Mouse (Mus musculus) Patski (cell line): ENCODE measurements around the gene Faim2. TPM values are rescaled to one million over a fixed set of nuclear protein-coding genes. Genes with fewer than 3 reads are reported as not detected.
A peak's percentile ranks its signal among the peaks of the same experiment; 100 is the strongest.

Experiments
- ATAC-seq: fragments of 100-300 bp; one replicate; pipeline ENCODE4 v1.8.0; 2021
- CTCF ChIA-PET: fragments of 350-600 bp; sonication (Branson Sonifier 250); formaldehyde crosslinking; loops from one replicate; lab custom pipeline; 2022; ENCODE audit warnings: inconsistent platforms; lab: Charles Lee
- POLR2A ChIA-PET: fragments of 350-600 bp; sonication (Branson Sonifier 250); formaldehyde crosslinking; loops from one replicate; lab custom pipeline; 2022; ENCODE audit warnings: antibody characterized with exemption, inconsistent platforms; lab: Charles Lee
- DNase-seq: peaks from one replicate; pipeline ENCODE4 v3.0.0-alpha.2; 2011; ENCODE audit warnings: low read depth, low spot score
- H3K27me3 ChIP-seq: fragments of 371-371 bp; one replicate; pipeline ENCODE4 v1.5.1; 2021
- CTCF ChIP-seq: fragments of 100-300 bp; IDR thresholded peaks from one replicate; pipeline ENCODE4 v1.5.1; 2021
- in situ Hi-C: fragments of 300-500 bp; cut with MboI; formaldehyde crosslinking; loops from 3 replicates; pipeline ENCODE4 v1.11.1; 2018; ENCODE audit warnings: low pct_unique_long_range_greater_than_20kb, mixed read lengths
- polyA plus RNA-seq: library from polyadenylated mRNA; unstranded; gene quantifications from one replicate; pipeline ENCODE4 v1.2.3, GENCODE M21; 2021

The Faim2 gene
- polyA plus RNA-seq, 1 experiment from 2014 or later: 0.13 TPM

- no peaks in the 10 kb centered on the region for H3K27me3 ChIP-seq
- ATAC-seq (no peak), DNase-seq (peak; percentile 12)
- in situ Hi-C loops: no loop called here
- TF ChIP-seq CTCF: peak; percentile 93
- POLR2A ChIA-PET: interaction anchor here (0.6 to 1.2 kb wide), 3 partner anchors 38 to 67 kb away, joined by 3 to 4 read pairs (median 4); no protein-coding TSS in a partner anchor
- CTCF ChIA-PET: interaction anchor here (0.6 to 3.3 kb wide), 11 partner anchors 13 to 165 kb away, joined by 3 to 64 read pairs (median 3); no protein-coding TSS in a partner anchor
These were observed 56.8 kb downstream of the Faim2 start for GRCm38 (mm10) chr15:99470971-99471676.

GRCm38 (mm10) chr15:99470224-99470761, 57.7 kb downstream of the Faim2 start:
- in situ Hi-C loops: no loop called here
- ChIA-PET CTCF (interaction anchor here (0.6 to 3.3 kb wide), 11 partner anchors 12 to 154 kb away, joined by 3 to 64 read pairs (median 4); no protein-coding TSS in a partner anchor), POLR2A (interaction anchor here (1.2 kb wide), 1 partner anchor 54 kb away, joined by 4 read pairs; no protein-coding TSS in a partner anchor)
- ATAC-seq (no peak), DNase-seq (no peak)
- H3K27me3 ChIP-seq: no peaks in the 10 kb centered on the region
- no peak for TF ChIP-seq CTCF

GRCm38 (mm10) chr15:99469736-99470135, 58.2 kb downstream of the Faim2 start:
- H3K27me3 ChIP-seq: no peaks in the 10 kb centered on the region
- ATAC-seq (no peak), DNase-seq (no peak)
- CTCF ChIA-PET: interaction anchor here (0.8 to 3.3 kb wide), 6 partner anchors 11 to 126 kb away, joined by 3 to 64 read pairs (median 4); no protein-coding TSS in a partner anchor
- POLR2A ChIA-PET: interaction anchor here (1.1 kb wide), 1 partner anchor 40 kb away, joined by 3 read pairs; no protein-coding TSS in a partner anchor
- in situ Hi-C loops: loop anchor here (5.0 kb wide), 2 partner anchors 47 to 157 kb away; no protein-coding TSS in a partner anchor
- no peak for TF ChIP-seq CTCF

- CTCF ChIA-PET: interaction anchor here (1.0 to 3.3 kb wide), 5 partner anchors 11 to 59 kb away, joined by 3 to 64 read pairs (median 4); no protein-coding TSS in a partner anchor
- no peak for ATAC-seq
These were observed 58.9 kb downstream of the Faim2 start for GRCm38 (mm10) chr15:99469067-99469466.

GRCm38 (mm10) chr15:99463194-99463593, 64.8 kb downstream of the Faim2 start:
- TF ChIP-seq CTCF: no peak
- ChIA-PET POLR2A (no interaction called here), CTCF (no interaction called here)
- in situ Hi-C loops: no loop called here
- H3K27me3 ChIP-seq: no peaks in the 10 kb centered on the region
- DNase-seq (no peak), ATAC-seq (no peak)

More at GRCm38 (mm10) chr15:99469067-99469466, 58.9 kb downstream of the Faim2 start:
- peak; percentile 48 for DNase-seq
- POLR2A ChIA-PET: interaction anchor here (1.1 kb wide), 1 partner anchor 39 kb away, joined by 3 read pairs; no protein-coding TSS in a partner anchor
- H3K27me3 ChIP-seq: no peaks in the 10 kb centered on the region
- peak; percentile 96 for TF ChIP-seq CTCF
- in situ Hi-C loops: loop anchor here (5.0 kb wide), 2 partner anchors 47 to 157 kb away; no protein-coding TSS in a partner anchor

- ATAC-seq (peak; percentile 91), DNase-seq (no peak)
- TF ChIP-seq CTCF: no peak
- ChIA-PET POLR2A (interaction anchor here (0.6 to 1.4 kb wide), 3 partner anchors 17 to 35 kb away, joined by 3 to 4 read pairs (median 3); no protein-coding TSS in a partner anchor), CTCF (interaction anchor here (0.6 to 2.2 kb wide), 6 partner anchors 10 to 157 kb away, joined by 3 to 10 read pairs (median 4); no protein-coding TSS in a partner anchor)
- no peaks in the 10 kb centered on the region for H3K27me3 ChIP-seq
- in situ Hi-C loops: no loop called here
These were observed 70.2 kb downstream of the Faim2 start, which contains the start of gene Nckap5l for GRCm38 (mm10) chr15:99457606-99458401. Gene Nckap5l (minus strand): TSS chr15:99457748.

- TF ChIP-seq CTCF: no peak
- in situ Hi-C loops: no loop called here
- ChIA-PET POLR2A (interaction anchor here (0.8 to 1.4 kb wide), 2 partner anchors 32 to 34 kb away, joined by 3 to 4 read pairs; no protein-coding TSS in a partner anchor), CTCF (interaction anchor here (1.3 to 2.2 kb wide), 3 partner anchors 13 to 41 kb away, joined by 4 to 10 read pairs (median 5); no protein-coding TSS in a partner anchor)
- ATAC-seq: peak; percentile 14
- H3K27me3 ChIP-seq: no peaks in the 10 kb centered on the region
- DNase-seq: no peak
These were observed 70.9 kb downstream of the Faim2 start for GRCm38 (mm10) chr15:99456963-99457605.

- TF ChIP-seq CTCF: no peak
- in situ Hi-C loops: no loop called here
These were observed 71.5 kb downstream of the Faim2 start for GRCm38 (mm10) chr15:99456338-99456962.

More at GRCm38 (mm10) chr15:99456338-99456962, 71.5 kb downstream of the Faim2 start:
- no peaks in the 10 kb centered on the region for H3K27me3 ChIP-seq
- ChIA-PET POLR2A (no interaction called here), CTCF (interaction anchor here (1.3 kb wide), 1 partner anchor 14 kb away, joined by 4 read pairs; no protein-coding TSS in a partner anchor)
- no peak for DNase-seq
- ATAC-seq: no peak
